Mouse (Mus musculus) ES-Bruce4 (cell line): ENCODE measurements around the gene Ufl1. TPM values are rescaled to one million over a fixed set of nuclear protein-coding genes. Genes with fewer than 3 reads are reported as not detected.
"Not testable (repeated sequence)": the region's sequence is repeated elsewhere in the genome, so short reads cannot be mapped to it uniquely, and the experiment has no call there.

ENCODE experiments used
- H3K27ac ChIP-seq: 2 replicates; pipeline ENCODE4 v1.5.1; 2012; ENCODE audit warnings: low read length, inconsistent platforms; ENCODE audit not compliant: insufficient read depth
- H3K27me3 ChIP-seq: 2 replicates; pipeline ENCODE4 v1.6.1; 2012; ENCODE audit warnings: mild to moderate bottlenecking, low read length, inconsistent platforms; ENCODE audit not compliant: control insufficient read depth, poor library complexity, insufficient read depth, severe bottlenecking
- H3K36me3 ChIP-seq: 2 replicates; pipeline ENCODE4 v1.6.1; 2012; ENCODE audit warnings: inconsistent platforms, mild to moderate bottlenecking, low read length, moderate library complexity; ENCODE audit not compliant: control insufficient read depth, poor library complexity, insufficient read depth, severe bottlenecking
- H3K4me1 ChIP-seq: one replicate; pipeline ENCODE4 v1.8.1; 2011; ENCODE audit warnings: low read length; ENCODE audit not compliant: control insufficient read depth, insufficient read depth
- H3K4me3 ChIP-seq: 2 replicates; pipeline ENCODE4 v1.5.1; 2011; ENCODE audit warnings: low read depth, mild to moderate bottlenecking, low read length
- H3K9ac ChIP-seq: 2 replicates; pipeline ENCODE4 v1.6.1; 2012; ENCODE audit warnings: low read depth, mild to moderate bottlenecking, inconsistent platforms; ENCODE audit not compliant: poor library complexity, severe bottlenecking
- H3K9me3 ChIP-seq: replicated peaks from 2 replicates; pipeline ENCODE4 v1.6.1; 2012; ENCODE audit warnings: mild to moderate bottlenecking, low read length, inconsistent platforms; ENCODE audit not compliant: control insufficient read depth, poor library complexity, insufficient read depth, severe bottlenecking
- CTCF ChIP-seq: IDR thresholded peaks from one replicate; pipeline ENCODE4 v1.8.1; 2011; ENCODE audit warnings: low read depth, low read length
- EP300 ChIP-seq: IDR thresholded peaks from 2 replicates; pipeline ENCODE4 v1.6.1; 2011; ENCODE audit warnings: low read depth, low read length; ENCODE audit not compliant: insufficient read depth
- POLR2A ChIP-seq: IDR thresholded peaks from one replicate; pipeline ENCODE4 v1.8.1; 2011; ENCODE audit warnings: low read length; ENCODE audit not compliant: insufficient read depth
- polyA plus RNA-seq: library from polyadenylated mRNA; stranded (reverse); fragments of >200 nt; gene quantifications from 2 replicates; pipeline ENCODE4 v1.2.4, GENCODE M21; 2011; ENCODE audit warnings: low read depth; ENCODE audit not compliant: missing spikeins, insufficient read depth, insufficient read length

Ufl1 gene
- polyA plus RNA-seq, result 40.4 and 49.2 TPM in 2 replicates

GRCm38 (mm10) chr4:25281671-25282038 lies at the start of gene Ufl1:
Gene Ufl1, minus strand, starts transcription at chr4:25281821.
- H3K9ac ChIP-seq, result peak within 1 kb of the TSS; percentile 78
- TF ChIP-seq EP300 (0 out of 2 replicates have a peak, but pooled peaks have one; percentile 48), POLR2A (no peak)
- H3K27ac ChIP-seq, result no peak within 1 kb of the TSS
- peaks cover 2% of the 10 kb centered on the region; the same call in 1 of the 2 replicates for H3K9me3 ChIP-seq
- no peaks in the 10 kb centered on the region for H3K27me3 ChIP-seq
- peaks cover 2% of the 10 kb centered on the region for H3K4me1 ChIP-seq
- peak within 1 kb of the TSS; percentile 98 for H3K4me3 ChIP-seq
- H3K36me3 ChIP-seq, result peaks cover 8% of the 10 kb centered on the region

- Histone ChIP-seq H3K27ac (peak overlapping the region; percentile 25; the same call in 1 of the 2 replicates), H3K36me3 (no peaks in the 10 kb centered on the region), H3K27me3 (no peaks in the 10 kb centered on the region), H3K4me1 (no peaks in the 10 kb centered on the region), H3K4me3 (no peak overlapping the region), H3K9me3 (0 out of 2 replicates have a peak, but pooled peaks cover 3% of the 10 kb centered on the region), H3K9ac (no peak overlapping the region)
- peak; percentile 92 for TF ChIP-seq EP300
- TF ChIP-seq CTCF, result no peak
These were observed 44.1 kb upstream of the Ufl1 start for GRCm38 (mm10) chr4:25325684-25326220.

- no peak for TF ChIP-seq EP300
- no peak for TF ChIP-seq CTCF
- no peak for TF ChIP-seq POLR2A
- no peak overlapping the region for H3K4me3 ChIP-seq
- no peaks in the 10 kb centered on the region for H3K4me1 ChIP-seq
- H3K9me3 ChIP-seq, result 0 out of 2 replicates have a peak, but pooled peaks cover 3% of the 10 kb centered on the region
- no peak overlapping the region for H3K27ac ChIP-seq
- no peak overlapping the region for H3K9ac ChIP-seq
- H3K36me3 ChIP-seq, result no peaks in the 10 kb centered on the region
- no peaks in the 10 kb centered on the region for H3K27me3 ChIP-seq
These were observed 41.1 kb upstream of the Ufl1 start for GRCm38 (mm10) chr4:25322631-25323178.

- Histone ChIP-seq H3K9ac (no peak overlapping the region), H3K4me3 (no peak overlapping the region), H3K27ac (no peak overlapping the region), H3K9me3 (no peaks in the 10 kb centered on the region), H3K27me3 (no peaks in the 10 kb centered on the region), H3K4me1 (no peaks in the 10 kb centered on the region), H3K36me3 (no peaks in the 10 kb centered on the region)
- TF ChIP-seq POLR2A (no peak), EP300 (no peak), CTCF (no peak)
These were observed 32.1 kb upstream of the Ufl1 start for GRCm38 (mm10) chr4:25313767-25314166.

- H3K4me3 ChIP-seq, H3K9me3 ChIP-seq, H3K36me3 ChIP-seq, H3K27ac ChIP-seq, H3K27me3 ChIP-seq, H3K4me1 ChIP-seq, H3K9ac ChIP-seq: not testable (repeated sequence)
These were observed 3.4 kb upstream of the Ufl1 start for GRCm38 (mm10) chr4:25285002-25285401.

- Histone ChIP-seq H3K4me3 (peak overlapping the region; percentile 98), H3K36me3 (peaks cover 9% of the 10 kb centered on the region), H3K9me3 (peaks cover 2% of the 10 kb centered on the region; the same call in 1 of the 2 replicates), H3K4me1 (peaks cover 2% of the 10 kb centered on the region), H3K27ac (no peak overlapping the region), H3K9ac (peak overlapping the region; percentile 78), H3K27me3 (no peaks in the 10 kb centered on the region)
- TF ChIP-seq CTCF (no peak), EP300 (no peak), POLR2A (no peak)
These were observed 517 bp downstream of the Ufl1 start for GRCm38 (mm10) chr4:25280938-25281670.
